Mouse (Mus musculus) embryonic facial prominence, embryonic 11.5 days (tissue): ENCODE measurements around the gene Oprl1. TPM values are rescaled to one million over a fixed set of nuclear protein-coding genes. Genes with fewer than 3 reads are reported as not detected.

Experiments used
- ATAC-seq: fragments of 200-750 bp; cut with Nextera tagmentation; replicated peaks from 2 replicates; pipeline ENCODE4 v1.8.0; 2017; ENCODE audit warnings: low read depth; ENCODE audit not compliant: insufficient number of reproducible peaks, low FRiP score, low TSS enrichment
- DNase-seq: peaks from one replicate; pipeline ENCODE4 v3.0.0-alpha.2; 2015; ENCODE audit warnings: low spot score
- H3K27ac ChIP-seq: fragments of 300-500 bp; sonication (generic); replicated peaks from 2 replicates; pipeline ENCODE4 v1.5.1; 2014; ENCODE audit warnings: mild to moderate bottlenecking, low read depth, low read length, control low read depth
- H3K27me3 ChIP-seq: fragments of 300-500 bp; sonication (generic); 2 replicates; pipeline ENCODE4 v1.6.1; 2014; ENCODE audit warnings: mild to moderate bottlenecking, low read length, moderate library complexity, mixed read lengths; ENCODE audit not compliant: control insufficient read depth, insufficient read depth
- H3K36me3 ChIP-seq: fragments of 300-500 bp; sonication (generic); replicated peaks from 2 replicates; pipeline ENCODE4 v1.6.1; 2014; ENCODE audit warnings: low read depth, mild to moderate bottlenecking, low read length, moderate library complexity, mixed read lengths; ENCODE audit not compliant: control insufficient read depth, insufficient read depth
- H3K4me1 ChIP-seq: fragments of 300-500 bp; sonication (generic); 2 replicates; pipeline ENCODE4 v1.6.1; 2014; ENCODE audit warnings: low read length, mixed read lengths; ENCODE audit not compliant: control insufficient read depth, insufficient read depth
- H3K4me2 ChIP-seq: fragments of 300-500 bp; sonication (generic); 2 replicates; pipeline ENCODE4 v1.6.1; 2014; ENCODE audit warnings: low read depth, mild to moderate bottlenecking, control low read depth, low read length, moderate library complexity
- H3K4me3 ChIP-seq: fragments of 300-500 bp; sonication (generic); 2 replicates; pipeline ENCODE4 v1.5.1; 2014; ENCODE audit warnings: low read depth, low read length, control low read depth
- H3K9ac ChIP-seq: fragments of 300-500 bp; sonication (generic); replicated peaks from 2 replicates; pipeline ENCODE4 v1.6.1; 2014; ENCODE audit warnings: mild to moderate bottlenecking, control low read depth, low read length
- H3K9me3 ChIP-seq: fragments of 300-500 bp; sonication (generic); replicated peaks from 2 replicates; pipeline ENCODE4 v1.6.1; 2016; ENCODE audit warnings: mild to moderate bottlenecking, low read length, inconsistent platforms, mixed read lengths; ENCODE audit not compliant: control insufficient read depth
- WGBS: fragments of 180-500 bp; shearing (Covaris S2); extraction: QIAGEN DNeasy Blood & Tissue Kit; methylation state at CpG from one replicate; pipeline ENCODE4 v1.1.7; 2014; 5-methylcytosine and 5-hydroxymethylcytosine counted together
- polyA plus RNA-seq: library from polyadenylated mRNA; unstranded; fragments of >200 nt; fragmentation: Nextera tagmentation; extraction: Ambion mirVana; gene quantifications from 2 replicates; pipeline ENCODE4 v1.2.1, GENCODE M21; 2014

Gene Oprl1
- polyA plus RNA-seq, 1 experiment from 2014 or later: 4.6 TPM

GRCm38 (mm10) chr2:181768451-181768850, 53.6 kb downstream of the Oprl1 start:
- Histone ChIP-seq H3K9me3 (no peaks in the 10 kb centered on the region), H3K27ac (no peak overlapping the region), H3K27me3 (no peaks in the 10 kb centered on the region), H3K4me1 (no peaks in the 10 kb centered on the region), H3K4me2 (no peak overlapping the region), H3K36me3 (no peaks in the 10 kb centered on the region), H3K4me3 (no peak overlapping the region), H3K9ac (no peak overlapping the region)
- DNase-seq (no peak), ATAC-seq (no peak)

GRCm38 (mm10) chr2:181769397-181769796, 54.6 kb downstream of the Oprl1 start:
- Histone ChIP-seq H3K4me1 (no peaks in the 10 kb centered on the region), H3K27me3 (no peaks in the 10 kb centered on the region), H3K9me3 (no peaks in the 10 kb centered on the region), H3K36me3 (no peaks in the 10 kb centered on the region), H3K4me3 (no peak overlapping the region), H3K27ac (no peak overlapping the region), H3K9ac (no peak overlapping the region), H3K4me2 (no peak overlapping the region)
- ATAC-seq (no peak), DNase-seq (no peak)
- WGBS: 87% methylated on average over 2 of the region's 2 CpGs

Other genes with a start within 250 kb of the Oprl1 start
- gene Abhd16b, start 221.8 kb upstream of the Oprl1 start, polyA plus RNA-seq: 0.11 and 0.15 TPM in 2 replicates
- 166 and 169 TPM in 2 replicates for gene Tpd52l2, start 217.9 kb upstream of the Oprl1 start, polyA plus RNA-seq
- 77.0 and 79.1 TPM in 2 replicates for gene Dnajc5, start 194.5 kb upstream of the Oprl1 start, polyA plus RNA-seq
- gene Uckl1, start 130.1 kb upstream of the Oprl1 start, polyA plus RNA-seq: 33.5 and 38.6 TPM in 2 replicates
- 79.0 and 80.3 TPM in 2 replicates for gene Prpf6, start 123.1 kb upstream of the Oprl1 start, polyA plus RNA-seq
- 24.4 and 31.3 TPM in 2 replicates for gene Zfp512b, start 122.2 kb upstream of the Oprl1 start, polyA plus RNA-seq
- 22.7 and 30.3 TPM in 2 replicates for gene Samd10, start 115.8 kb upstream of the Oprl1 start, polyA plus RNA-seq
- 0.29 and 0.39 TPM in 2 replicates for gene Gm29797, start 58.0 kb upstream of the Oprl1 start, polyA plus RNA-seq
- 15.9 and 20.4 TPM in 2 replicates for gene Sox18, start 43.4 kb upstream of the Oprl1 start, polyA plus RNA-seq
- gene Tcea2, start 34.7 kb upstream of the Oprl1 start, polyA plus RNA-seq: 21.8 and 22.5 TPM in 2 replicates
- gene Rgs19, start 21.0 kb upstream of the Oprl1 start, polyA plus RNA-seq: 74.3 and 83.0 TPM in 2 replicates
- gene Lkaaear1, start 16.6 kb upstream of the Oprl1 start, polyA plus RNA-seq: not detected in 2 replicates
- gene Myt1, start 48.3 kb downstream of the Oprl1 start, polyA plus RNA-seq: 5.8 and 6.4 TPM in 2 replicates
- 40.5 and 46.1 TPM in 2 replicates for gene Pcmtd2, start 122.8 kb downstream of the Oprl1 start, polyA plus RNA-seq
- gene Polr3k, start 149.3 kb downstream of the Oprl1 start, polyA plus RNA-seq: 100 and 101 TPM in 2 replicates